Comparison of ENCODE assay signal across 17 mouse cellular contexts in the genomic region with DNA sequence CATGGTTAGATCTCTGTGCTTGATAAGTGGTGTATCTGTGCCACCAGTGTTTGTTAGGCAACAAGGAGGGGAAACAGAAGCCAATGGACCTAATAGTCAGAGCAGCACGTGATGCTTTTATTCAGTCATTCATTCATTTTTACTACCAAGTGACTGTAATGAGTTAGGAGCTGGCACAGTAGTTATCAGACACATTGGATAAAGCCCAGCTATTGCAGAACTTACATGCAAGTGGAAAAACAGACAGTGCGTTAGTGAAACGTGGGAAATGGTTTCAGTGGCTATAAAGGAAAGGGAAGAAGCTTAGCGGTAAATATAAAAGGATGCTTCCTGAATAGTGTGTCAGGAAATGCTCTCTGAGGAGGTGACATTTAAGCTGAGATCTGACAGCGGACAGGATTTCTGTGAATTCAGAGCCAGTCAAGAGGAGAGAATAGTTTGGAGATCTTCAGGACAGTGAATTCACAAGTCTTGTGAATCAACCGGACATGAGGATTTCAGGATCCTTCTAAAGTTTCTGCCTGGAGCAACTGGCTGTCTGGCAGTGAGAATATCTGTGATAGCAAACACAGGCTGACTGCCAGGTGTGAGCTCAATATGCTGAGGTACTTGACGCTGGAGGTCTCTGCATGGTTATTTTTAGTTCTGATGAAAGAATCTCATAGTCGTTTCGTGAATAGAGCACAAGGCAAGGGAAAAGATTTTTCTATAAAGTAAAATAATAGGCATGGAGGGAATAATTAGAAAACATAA. TPM values are rescaled to one million over a fixed set of nuclear protein-coding genes. Genes with fewer than 3 reads are reported as not detected.
DNase-seq lines count a peak whose midpoint lies in the region; ATAC-seq lines count a peak whose summit lies in the region.
"Had no signal": no experiment of that assay in that cellular context is flagged by ENCODE, and none has a peak within 500 bp of the region (broad histone marks: within the 10 kb centered on the region; RNA-seq: fewer than 3 reads in every experiment).

No protein-coding gene starts in this region.

- no peaks in the 10 kb centered on the region for H3K27me3 ChIP-seq in heart, embryonic 13.5 days (replicated peaks)
- H3K27me3 ChIP-seq: embryonic facial prominence, embryonic 13.5 days; liver, embryonic 12.5 days had no signal

- peak; percentile 5 to 15 for DNase-seq in cerebellum, postnatal 14 days
- peak; percentile 35 to 38 for DNase-seq in right cerebral cortex, postnatal 10 days (ENCODE audit: low spot score in 2 of 2)
- no peak for DNase-seq in right cerebral cortex, adult 18-20 months
- DNase-seq in thymus, postnatal 0 days (ENCODE audit: low spot score), result no peak
- no peak for DNase-seq in c-Kit-positive CD71-positive TER-119-positive erythroid progenitor cells, embryonic 14.5 days (ENCODE audit: low spot score)
- DNase-seq in yolk sac, embryonic 10.5 days (ENCODE audit: low spot score), result no peak
- DNase-seq: adrenal gland, postnatal 36 days; cerebellum, adult 9-10 months; kidney, postnatal 36 days; midbrain, embryonic 14.5 days had no signal

- ATAC-seq in cerebellum, adult (ENCODE audit: insufficient number of reproducible peaks, low FRiP score, low TSS enrichment), result no peak
- no peak; the same call in 1 of the 2 replicates for ATAC-seq in heart, embryonic 13.5 days (ENCODE audit: extremely low read depth, insufficient number of reproducible peaks, low FRiP score, low TSS enrichment)
- ATAC-seq: inflammation-experienced regulatory T-cells, adult 6 months; liver, embryonic 12.5 days had no signal

- peak overlapping the region; percentile 90 for H3K27ac ChIP-seq in heart, embryonic 13.5 days (replicated peaks)
- H3K27ac ChIP-seq: embryonic facial prominence, embryonic 13.5 days; left cerebral cortex, adult 2 months; liver, embryonic 12.5 days had no signal

- peak overlapping the region; percentile 45 for H3K9ac ChIP-seq in heart, embryonic 13.5 days
- H3K9ac ChIP-seq: embryonic facial prominence, embryonic 13.5 days; liver, embryonic 12.5 days had no signal

- H3K36me3 ChIP-seq in heart, embryonic 13.5 days, result no peaks in the 10 kb centered on the region
- H3K36me3 ChIP-seq: embryonic facial prominence, embryonic 13.5 days; G1E; liver, embryonic 12.5 days had no signal

- 35% methylated on average over 9 of the region's 9 CpGs for WGBS in heart, embryonic 13.5 days

- peaks cover 16% of the 10 kb centered on the region for H3K4me1 ChIP-seq in heart, embryonic 13.5 days
- H3K4me1 ChIP-seq: liver, embryonic 12.5 days had no signal

- H3K4me2 ChIP-seq in heart, embryonic 13.5 days, result peak overlapping the region; percentile 51
- H3K4me2 ChIP-seq: embryonic facial prominence, embryonic 13.5 days; liver, embryonic 12.5 days had no signal

- H3K9me3 ChIP-seq in heart, embryonic 13.5 days, result no peaks in the 10 kb centered on the region
- H3K9me3 ChIP-seq: embryonic facial prominence, embryonic 13.5 days; G1E; liver, embryonic 12.5 days had no signal

- peak overlapping the region; percentile 9; the same call in 1 of the 2 replicates for H3K4me3 ChIP-seq in heart, embryonic 13.5 days
- H3K4me3 ChIP-seq: embryonic facial prominence, embryonic 13.5 days; left cerebral cortex, adult 2 months; liver, embryonic 12.5 days had no signal

RNA-seq across cellular contexts. Expression of a gene that starts 2.3 kb away (rescaled TPM):
- polyA plus RNA-seq in heart, embryonic 13.5 days (2015; fragmentation: Nextera tagmentation; extraction: Ambion mirVana), result 13.8 and 14.5 TPM in 2 replicates
- polyA plus RNA-seq in thymus, postnatal 0 days (2015; fragmentation: Nextera tagmentation; extraction: Ambion mirVana), result 3.2 and 3.4 TPM in 2 replicates
- polyA plus RNA-seq: G1E had no signal

Comparison
In these comparisons a context has a peak if more than half of its experiments do, and no peak if none do; other contexts are left out.
1. DNase-seq: peak in cerebellum, postnatal 14 days (2 of 2) and right cerebral cortex, postnatal 10 days (2 of 2); none in right cerebral cortex, adult 18-20 months (single experiment), thymus, postnatal 0 days (single experiment), c-Kit-positive CD71-positive TER-119-positive erythroid progenitor cells, embryonic 14.5 days (single experiment) and yolk sac, embryonic 10.5 days (single experiment).